Mouse (Mus musculus): ENCODE measurements around the gene Slc12a6.

Slc12a6 gene

GRCm38 (mm10) chr2:112265448-112266241 is at the start of gene Slc12a6:
Gene Slc12a6, plus strand, starts transcription at chr2:112265825.
- DNase-seq (ENCODE audit: low spot score), result peak; percentile 92

GRCm38 (mm10) chr2:112215977-112216376 is 49.6 kb upstream of the Slc12a6 start:
- no peak for DNase-seq (ENCODE audit: low spot score)

- DNase-seq (ENCODE audit: low spot score), result no peak
Observed at GRCm38 (mm10) chr2:112217614-112218013, 48.0 kb upstream of the Slc12a6 start.

- no peak for DNase-seq (ENCODE audit: low spot score)
Observed at GRCm38 (mm10) chr2:112220880-112221279, 44.7 kb upstream of the Slc12a6 start.

- no peak for DNase-seq (ENCODE audit: low spot score)
Observed at GRCm38 (mm10) chr2:112222607-112223006, 43.0 kb upstream of the Slc12a6 start.

- DNase-seq (ENCODE audit: low spot score), result no peak
Observed at GRCm38 (mm10) chr2:112224356-112224755, 41.3 kb upstream of the Slc12a6 start.

- DNase-seq (ENCODE audit: low spot score), result no peak
Observed at GRCm38 (mm10) chr2:112232623-112233022, 33.0 kb upstream of the Slc12a6 start.

- no peak for DNase-seq (ENCODE audit: low spot score)
Observed at GRCm38 (mm10) chr2:112236620-112237019, 29.0 kb upstream of the Slc12a6 start.

- DNase-seq (ENCODE audit: low spot score), result no peak
Observed at GRCm38 (mm10) chr2:112238006-112238405, 27.6 kb upstream of the Slc12a6 start.

- DNase-seq (ENCODE audit: low spot score), result peak; percentile 87
Observed at GRCm38 (mm10) chr2:112239212-112239934, 26.3 kb upstream of the Slc12a6 start, which contains the start of gene Lpcat4. Gene Lpcat4, plus strand, starts transcription at chr2:112239468.

GRCm38 (mm10) chr2:112239935-112240721 is 25.5 kb upstream of the Slc12a6 start:
- no peak for DNase-seq (ENCODE audit: low spot score)

GRCm38 (mm10) chr2:112241787-112242186 is 23.8 kb upstream of the Slc12a6 start:
- DNase-seq (ENCODE audit: low spot score), result no peak

GRCm38 (mm10) chr2:112245307-112245706 is 20.3 kb upstream of the Slc12a6 start:
- DNase-seq (ENCODE audit: low spot score), result no peak

GRCm38 (mm10) chr2:112246193-112246592 is 19.4 kb upstream of the Slc12a6 start:
- no peak for DNase-seq (ENCODE audit: low spot score)

- DNase-seq (ENCODE audit: low spot score), result no peak
Observed at GRCm38 (mm10) chr2:112247323-112247722, 18.3 kb upstream of the Slc12a6 start.

GRCm38 (mm10) chr2:112249780-112250453 is 15.7 kb upstream of the Slc12a6 start:
- no peak for DNase-seq (ENCODE audit: low spot score)

- no peak for DNase-seq (ENCODE audit: low spot score)
Observed at GRCm38 (mm10) chr2:112254675-112255515, 10.7 kb upstream of the Slc12a6 start.

- DNase-seq (ENCODE audit: low spot score), result peak; percentile 29
Observed at GRCm38 (mm10) chr2:112259241-112259962, 6.2 kb upstream of the Slc12a6 start, which contains the start of gene Nutm1. Gene Nutm1, minus strand, starts transcription at chr2:112259291.

- DNase-seq (ENCODE audit: low spot score), result peak; percentile 78
Observed at GRCm38 (mm10) chr2:112261748-112262653, 3.6 kb upstream of the Slc12a6 start, which contains the start of gene Nop10. Gene Nop10, plus strand, starts transcription at chr2:112261926.

All from ovary, postnatal 36 days (tissue).